Mouse (Mus musculus) erythroblast, embryonic 14.5 days (primary cell): ENCODE measurements around the gene Apol9a.

Experiments
- GATA1 ChIP-seq: IDR thresholded peaks from 2 replicates; pipeline ENCODE4 v1.6.1; 2012; ENCODE audit warnings: low read length, inconsistent platforms, mixed read lengths
- TAL1 ChIP-seq: IDR thresholded peaks from 3 replicates; pipeline ENCODE4 v1.6.1; 2012; ENCODE audit warnings: low read length, inconsistent platforms, mixed read lengths

DNA sequence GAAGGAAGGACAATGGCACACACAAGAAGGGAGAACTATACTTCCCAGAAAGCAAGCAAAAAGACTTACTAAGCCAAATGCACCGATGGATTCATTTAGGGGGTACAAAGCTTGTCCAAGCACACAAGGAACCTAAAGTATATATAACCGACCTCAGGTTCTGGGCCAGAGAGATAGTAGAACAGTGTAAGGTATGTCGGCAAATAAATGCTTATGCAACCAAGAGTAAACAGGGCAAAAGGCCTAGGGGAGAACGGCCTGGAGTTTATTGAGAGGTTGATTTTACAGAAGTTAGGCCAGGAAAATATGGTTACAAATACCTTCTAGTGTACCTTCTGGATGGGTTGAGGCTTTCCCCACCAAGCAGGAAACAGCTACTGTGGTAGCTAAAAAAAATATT lies 33.5 kb downstream of the Apol9a start:
- no peak for TF ChIP-seq GATA1
- no peak for TF ChIP-seq TAL1
